Comparison of ENCODE assay signal across 8 mouse cellular contexts in the genomic region with DNA sequence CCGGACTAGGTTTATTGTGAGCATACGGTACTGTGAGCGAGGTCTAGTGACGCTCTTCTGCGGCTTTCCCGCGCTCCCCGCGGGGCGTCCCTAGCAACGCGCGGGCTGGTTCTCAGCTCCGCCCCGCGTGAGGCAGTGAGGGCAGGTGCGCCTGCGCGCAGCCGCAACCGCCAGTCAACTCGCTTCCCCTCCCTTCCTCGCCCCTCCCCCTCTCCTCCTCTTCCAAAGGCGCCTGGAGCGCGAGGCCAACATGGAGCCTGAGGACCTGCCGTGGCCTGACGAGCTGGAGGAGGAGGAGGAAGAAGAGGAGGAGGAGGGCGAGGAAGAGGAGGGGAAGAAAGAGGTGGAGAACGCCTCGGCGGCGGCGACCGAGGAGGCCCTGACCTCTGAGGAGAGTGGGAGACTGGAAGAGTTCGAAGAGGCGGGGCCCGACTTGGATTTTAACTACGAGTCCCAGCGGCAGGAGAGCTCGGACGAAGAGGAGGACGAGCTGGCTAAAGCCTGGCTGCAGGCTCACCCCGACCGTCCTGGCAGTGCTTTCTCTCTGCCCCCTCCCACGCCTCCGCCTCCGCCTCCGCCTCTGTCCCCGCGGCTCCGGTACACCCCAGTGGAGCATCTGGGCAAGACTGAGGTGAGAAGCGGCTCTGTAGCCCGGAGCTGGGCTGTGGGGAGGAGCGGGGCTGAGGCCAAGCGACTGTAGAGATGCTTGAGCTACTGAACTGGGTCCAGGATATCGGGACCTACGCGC. TPM values are rescaled to one million over a fixed set of nuclear protein-coding genes. Genes with fewer than 3 reads are reported as not detected.
DNase-seq lines count a peak whose midpoint lies in the region; ATAC-seq and TF ChIP-seq lines count a peak whose summit lies in the region.

A gene (plus strand): TSS at position 136 of the 748 bp plus-strand sequence.

- DNase-seq in gastrocnemius, adult 8-10 months (ENCODE audit: low spot score in 2 of 2): peak; percentile 83 to 84
- peak; percentile 81 for DNase-seq in hindlimb bud, embryonic 11.5 days (ENCODE audit: extremely low spot score, low read depth, low spot score)
- DNase-seq in left cerebral cortex, adult 8-10 months (ENCODE audit: low spot score in 2 of 2): peak; percentile 77 to 92
- DNase-seq in right cerebral cortex, postnatal 10 days (ENCODE audit: low spot score in 2 of 2): peak; percentile 97 to 98
- peak; percentile 94 for DNase-seq in urinary bladder, postnatal 25 days (ENCODE audit: low spot score)

- no peaks in the 10 kb centered on the region for H3K9me3 ChIP-seq in megakaryocyte, embryonic 14.5 days

- no peaks in the 10 kb centered on the region for H3K4me1 ChIP-seq in cortical plate, adult 2 months (ENCODE audit: control insufficient read depth, insufficient read depth, low read length)
- H3K4me1 ChIP-seq in megakaryocyte, embryonic 14.5 days: peaks cover 18% of the 10 kb centered on the region; the same call in 1 of the 2 replicates

- no peaks in the 10 kb centered on the region for H3K36me3 ChIP-seq in megakaryocyte, embryonic 14.5 days (replicated peaks; ENCODE audit: low read length)

- peaks cover 6% of the 10 kb centered on the region for H3K27me3 ChIP-seq in megakaryocyte, embryonic 14.5 days (replicated peaks)

- H3K4me3 ChIP-seq in cortical plate, adult 2 months (ENCODE audit: insufficient read depth, low read length): peak within 1 kb of the TSS; percentile 68
- peak within 1 kb of the TSS; percentile 98 for H3K4me3 ChIP-seq in megakaryocyte, embryonic 14.5 days (replicated peaks)

- no peak within 1 kb of the TSS for H3K27ac ChIP-seq in cortical plate, adult 2 months (ENCODE audit: insufficient read depth, low read length)

- peak; percentile 93 for ATAC-seq in activated CD4-positive, CD25-positive, alpha-beta regulatory T cell, adult 4 months

- TF ChIP-seq CTCF in cortical plate, adult 2 months (IDR thresholded peaks at IDR 0.05; ENCODE audit: extremely low read depth, insufficient read depth, low read length): no peak

- peak; percentile 75 for TF ChIP-seq POLR2A in cortical plate, adult 2 months (IDR thresholded peaks at IDR 0.05; ENCODE audit: extremely low read depth, insufficient read depth, low read length)

RNA-seq across cellular contexts. Expression of the gene that starts here (rescaled TPM):
- polyA plus RNA-seq in activated CD4-positive, CD25-positive, alpha-beta regulatory T cell, adult 4 months (2017; shearing (Covaris generic)): 1 to 10 TPM; 2.7 to 4.3 TPM
- polyA plus RNA-seq in cortical plate, adult 2 months (2012; rRNA removed): 4.2 and 4.4 TPM in 2 replicates
- under 1 TPM; 0.53 to 0.80 (median 0.66) TPM for total RNA-seq in gastrocnemius, adult 8-10 months (2022)
- total RNA-seq in left cerebral cortex, adult 8-10 months (2022): 10 to 100 TPM in 2 of 4 experiments, 1 to 10 TPM in 2; 8.2 to 10.8 (median 9.9) TPM
- 0.08 TPM in 1 of 2 replicates, not detected in the other for polyA plus RNA-seq in megakaryocyte, embryonic 14.5 days (2012; ENCODE audit: insufficient read depth, low replicate concordance)

Comparison
In these comparisons a context has a peak if more than half of its experiments do, and no peak if none do; other contexts are left out.
1. RNA of the gene that starts here (total RNA-seq): 8.2 to 10.8 TPM in left cerebral cortex, adult 8-10 months; 0.53 to 0.80 TPM in gastrocnemius, adult 8-10 months; every median in the first group is over 4 times any median in the second.
2. Peak in DNase-seq in gastrocnemius, adult 8-10 months; RNA of the gene not detected or under 1 TPM.
3. Peak in every context shown above with its lines, with median percentiles within 50 percentile points of each other: DNase-seq.